Mouse (Mus musculus): Measurements from ENCODE around the gene Mettl18.

- TF ChIP-seq CTCF (IDR thresholded peaks at IDR 0.05; ENCODE audit: low read depth): no peak
- TF ChIP-seq EP300 (IDR thresholded peaks at IDR 0.05; ENCODE audit: low read depth): no peak
These were observed 30.5 kb upstream of the Mettl18 start for GRCm38 (mm10) chr1:163964008-163964689.
